ENCODE assay signal across 26 mouse cellular contexts in the genomic region with DNA sequence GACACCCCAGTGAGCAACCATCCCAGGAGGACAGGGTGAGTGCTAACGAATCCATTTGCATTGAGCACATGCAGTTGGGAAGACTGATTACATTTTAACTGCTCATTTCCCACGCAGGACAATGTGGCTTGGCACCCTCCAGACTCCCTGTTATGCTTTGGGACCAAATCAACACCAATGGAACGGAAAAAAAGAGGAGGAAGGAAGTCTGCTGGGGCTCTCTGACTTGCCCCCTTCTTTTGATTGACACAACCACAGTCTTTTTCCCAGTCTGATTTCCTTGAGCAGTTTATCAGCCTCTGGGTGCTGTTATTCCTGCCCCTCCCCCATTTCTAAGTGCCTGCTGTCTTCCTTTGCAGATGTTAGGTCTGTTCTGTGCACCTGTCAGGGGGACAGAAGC.
"Had no signal": no experiment of that assay in that cellular context is flagged by ENCODE, and none has a peak within 500 bp of the region (broad histone marks: within the 10 kb centered on the region; RNA-seq: fewer than 3 reads in every experiment).

No protein-coding gene starts in this region.

- H3K4me1 ChIP-seq: heart, embryonic 15.5 days; hindbrain, embryonic 10.5 days; hindbrain, embryonic 15.5 days; kidney, embryonic 15.5 days; limb, embryonic 10.5 days; limb, embryonic 12.5 days; liver, embryonic 13.5 days had no signal

- H3K9me3 ChIP-seq: heart, embryonic 13.5 days; heart, embryonic 15.5 days; hindbrain, embryonic 10.5 days; hindbrain, embryonic 13.5 days; hindbrain, embryonic 15.5 days; kidney, embryonic 15.5 days; limb, embryonic 10.5 days; limb, embryonic 12.5 days; liver, embryonic 13.5 days had no signal

- ATAC-seq: hindbrain, postnatal 0 days; intestine, embryonic 16.5 days had no signal

- H3K4me3 ChIP-seq: heart, adult 2 months; heart, embryonic 13.5 days; heart, embryonic 15.5 days; hindbrain, embryonic 10.5 days; hindbrain, embryonic 13.5 days; hindbrain, embryonic 15.5 days; kidney, embryonic 15.5 days; limb, embryonic 10.5 days; limb, embryonic 12.5 days; liver, embryonic 13.5 days had no signal

- H3K36me3 ChIP-seq: heart, embryonic 13.5 days; heart, embryonic 15.5 days; hindbrain, embryonic 10.5 days; hindbrain, embryonic 13.5 days; hindbrain, embryonic 15.5 days; kidney, embryonic 15.5 days; limb, embryonic 10.5 days; limb, embryonic 12.5 days; liver, embryonic 13.5 days had no signal

- H3K27ac ChIP-seq: heart, adult 2 months; heart, embryonic 13.5 days; heart, embryonic 15.5 days; hindbrain, embryonic 10.5 days; hindbrain, embryonic 13.5 days; hindbrain, embryonic 15.5 days; hindbrain, postnatal 0 days; kidney, embryonic 15.5 days; kidney, postnatal 0 days; limb, embryonic 10.5 days; limb, embryonic 12.5 days; liver, embryonic 13.5 days had no signal

- DNase-seq: gastrocnemius, postnatal 14 days; gastrocnemius, postnatal 36 days; heart, adult 11 months; heart, adult 2 months; heart, postnatal 14 days; heart, postnatal 36 days; kidney, adult 11 months; kidney, adult 2 months; kidney, adult 9 months; kidney, postnatal 14 days; kidney, postnatal 36 days; layer of hippocampus, adult 9-11 months; layer of hippocampus, postnatal 36 days; liver; liver, embryonic 13.5 days had no signal

- H3K27me3 ChIP-seq: heart, embryonic 13.5 days; heart, embryonic 15.5 days; hindbrain, embryonic 13.5 days; hindbrain, embryonic 15.5 days; kidney, embryonic 15.5 days; limb, embryonic 12.5 days; liver, embryonic 13.5 days had no signal
